Mouse (Mus musculus) urinary bladder, postnatal 36 days (tissue): ENCODE measurements around the gene Coq9.

Source experiments
- DNase-seq, 2 experiments: peaks; one replicate each; pipeline ENCODE4 v3.0.0; 2022; ENCODE audit warnings: low spot score in 2 of 2, mixed read lengths in 1 of 2

Gene Coq9

GRCm38 (mm10) chr8:94870003-94870402 is 31.9 kb downstream of the Coq9 start:
- no peak for DNase-seq

GRCm38 (mm10) chr8:94870474-94871107 is 32.5 kb downstream of the Coq9 start:
- DNase-seq = no peak

- DNase-seq = peak; percentile 35 to 67
Observed at GRCm38 (mm10) chr8:94871108-94871894, 33.2 kb downstream of the Coq9 start.

- no peak for DNase-seq
Observed at GRCm38 (mm10) chr8:94872156-94872555, 34.0 kb downstream of the Coq9 start.

- no peak for DNase-seq
Observed at GRCm38 (mm10) chr8:94872576-94872975, 34.5 kb downstream of the Coq9 start.

GRCm38 (mm10) chr8:94874358-94874757 is 36.2 kb downstream of the Coq9 start:
- peak; percentile 49 to 67 for DNase-seq

GRCm38 (mm10) chr8:94875096-94875870 is 37.2 kb downstream of the Coq9 start:
- peak in 1 of 2 experiments; percentile 25 for DNase-seq

- DNase-seq = no peak
Observed at GRCm38 (mm10) chr8:94875871-94876150, 37.7 kb downstream of the Coq9 start.

- peak; percentile 88 to 91 for DNase-seq
Observed at GRCm38 (mm10) chr8:94876197-94876730, 38.1 kb downstream of the Coq9 start, which contains the start of gene Dok4. TSS of gene Dok4 (minus strand) at chr8:94876330.

GRCm38 (mm10) chr8:94876820-94877219 is 38.7 kb downstream of the Coq9 start:
- no peak for DNase-seq

GRCm38 (mm10) chr8:94880742-94881141 is 42.6 kb downstream of the Coq9 start:
- DNase-seq = no peak

- DNase-seq = no peak
Observed at GRCm38 (mm10) chr8:94888383-94889036, 50.4 kb downstream of the Coq9 start.

- no peak for DNase-seq
Observed at GRCm38 (mm10) chr8:94892917-94893316, 54.8 kb downstream of the Coq9 start.

- no peak for DNase-seq
Observed at GRCm38 (mm10) chr8:94899262-94899661, 61.1 kb downstream of the Coq9 start.

GRCm38 (mm10) chr8:94900617-94901016 is 62.5 kb downstream of the Coq9 start:
- no peak for DNase-seq

GRCm38 (mm10) chr8:94901031-94901430 is 62.9 kb downstream of the Coq9 start:
- DNase-seq = no peak

- DNase-seq = no peak
Observed at GRCm38 (mm10) chr8:94903709-94904108, 65.6 kb downstream of the Coq9 start.
